Mouse (Mus musculus) ES-Bruce4 (cell line): ENCODE results near the gene Arrb1. TPM values are rescaled to one million over a fixed set of nuclear protein-coding genes. Genes with fewer than 3 reads are reported as not detected.

Experiments used
- H3K27ac ChIP-seq: 2 replicates; pipeline ENCODE4 v1.5.1; 2012; ENCODE audit warnings: low read length, inconsistent platforms; ENCODE audit not compliant: insufficient read depth
- H3K27me3 ChIP-seq: 2 replicates; pipeline ENCODE4 v1.6.1; 2012; ENCODE audit warnings: mild to moderate bottlenecking, low read length, inconsistent platforms; ENCODE audit not compliant: control insufficient read depth, poor library complexity, insufficient read depth, severe bottlenecking
- H3K36me3 ChIP-seq: 2 replicates; pipeline ENCODE4 v1.6.1; 2012; ENCODE audit warnings: inconsistent platforms, mild to moderate bottlenecking, low read length, moderate library complexity; ENCODE audit not compliant: control insufficient read depth, poor library complexity, insufficient read depth, severe bottlenecking
- H3K4me1 ChIP-seq: one replicate; pipeline ENCODE4 v1.8.1; 2011; ENCODE audit warnings: low read length; ENCODE audit not compliant: control insufficient read depth, insufficient read depth
- H3K4me3 ChIP-seq: 2 replicates; pipeline ENCODE4 v1.5.1; 2011; ENCODE audit warnings: low read depth, mild to moderate bottlenecking, low read length
- H3K9ac ChIP-seq: 2 replicates; pipeline ENCODE4 v1.6.1; 2012; ENCODE audit warnings: low read depth, mild to moderate bottlenecking, inconsistent platforms; ENCODE audit not compliant: poor library complexity, severe bottlenecking
- H3K9me3 ChIP-seq: replicated peaks from 2 replicates; pipeline ENCODE4 v1.6.1; 2012; ENCODE audit warnings: mild to moderate bottlenecking, low read length, inconsistent platforms; ENCODE audit not compliant: control insufficient read depth, poor library complexity, insufficient read depth, severe bottlenecking
- CTCF ChIP-seq: IDR thresholded peaks from one replicate; pipeline ENCODE4 v1.8.1; 2011; ENCODE audit warnings: low read depth, low read length
- EP300 ChIP-seq: IDR thresholded peaks from 2 replicates; pipeline ENCODE4 v1.6.1; 2011; ENCODE audit warnings: low read depth, low read length; ENCODE audit not compliant: insufficient read depth
- POLR2A ChIP-seq: IDR thresholded peaks from one replicate; pipeline ENCODE4 v1.8.1; 2011; ENCODE audit warnings: low read length; ENCODE audit not compliant: insufficient read depth
- polyA plus RNA-seq: library from polyadenylated mRNA; stranded (reverse); fragments of >200 nt; gene quantifications from 2 replicates; pipeline ENCODE4 v1.2.4, GENCODE M21; 2011; ENCODE audit warnings: low read depth; ENCODE audit not compliant: missing spikeins, insufficient read depth, insufficient read length

Arrb1 gene
- polyA plus RNA-seq, 1 experiment = 31.7 TPM

GRCm38 (mm10) chr7:99565325-99565881 lies 30.1 kb downstream of the Arrb1 start:
- H3K9ac ChIP-seq = no peak overlapping the region
- no peak overlapping the region for H3K4me3 ChIP-seq
- H3K27me3 ChIP-seq = no peaks in the 10 kb centered on the region
- no peaks in the 10 kb centered on the region for H3K4me1 ChIP-seq
- no peaks in the 10 kb centered on the region for H3K9me3 ChIP-seq
- H3K36me3 ChIP-seq = no peaks in the 10 kb centered on the region
- no peak overlapping the region for H3K27ac ChIP-seq
- TF ChIP-seq CTCF (no peak), EP300 (no peak), POLR2A (no peak)

- Histone ChIP-seq H3K4me1 (peaks cover 5% of the 10 kb centered on the region), H3K4me3 (no peak overlapping the region), H3K27me3 (no peaks in the 10 kb centered on the region), H3K36me3 (no peaks in the 10 kb centered on the region), H3K9ac (no peak overlapping the region), H3K9me3 (no peaks in the 10 kb centered on the region), H3K27ac (no peak overlapping the region)
- TF ChIP-seq CTCF (no peak), EP300 (no peak), POLR2A (no peak)
Measured at GRCm38 (mm10) chr7:99570680-99571079, 35.4 kb downstream of the Arrb1 start.

- Histone ChIP-seq H3K27me3 (no peaks in the 10 kb centered on the region), H3K9me3 (no peaks in the 10 kb centered on the region), H3K27ac (no peak overlapping the region), H3K9ac (no peak overlapping the region), H3K4me1 (peaks cover 5% of the 10 kb centered on the region), H3K4me3 (no peak overlapping the region), H3K36me3 (no peaks in the 10 kb centered on the region)
- TF ChIP-seq CTCF = no peak
- TF ChIP-seq EP300 = peak; percentile 67; the same call in 1 of the 2 replicates
Measured at GRCm38 (mm10) chr7:99572931-99573330, 37.7 kb downstream of the Arrb1 start.

GRCm38 (mm10) chr7:99573351-99573750 lies 38.1 kb downstream of the Arrb1 start:
- H3K27me3 ChIP-seq = no peaks in the 10 kb centered on the region
- no peak overlapping the region for H3K27ac ChIP-seq
- no peak overlapping the region for H3K4me3 ChIP-seq
- no peaks in the 10 kb centered on the region for H3K9me3 ChIP-seq
- no peaks in the 10 kb centered on the region for H3K36me3 ChIP-seq
- H3K9ac ChIP-seq = no peak overlapping the region
- no peak for TF ChIP-seq CTCF
- TF ChIP-seq EP300 = no peak
- no peak for TF ChIP-seq POLR2A
- peaks cover 5% of the 10 kb centered on the region for H3K4me1 ChIP-seq

GRCm38 (mm10) chr7:99578246-99578645 lies 43.0 kb downstream of the Arrb1 start:
- H3K27me3 ChIP-seq = no peaks in the 10 kb centered on the region
- H3K36me3 ChIP-seq = no peaks in the 10 kb centered on the region
- peaks cover 2% of the 10 kb centered on the region for H3K4me1 ChIP-seq
- no peak overlapping the region for H3K9ac ChIP-seq
- H3K27ac ChIP-seq = no peak overlapping the region
- TF ChIP-seq POLR2A (no peak), CTCF (no peak), EP300 (no peak)
- H3K9me3 ChIP-seq = no peaks in the 10 kb centered on the region
- no peak overlapping the region for H3K4me3 ChIP-seq

- Histone ChIP-seq H3K36me3 (no peaks in the 10 kb centered on the region), H3K27ac (no peak overlapping the region), H3K9ac (peak overlapping the region; percentile 25; the same call in 1 of the 2 replicates), H3K4me1 (peaks cover 2% of the 10 kb centered on the region), H3K27me3 (no peaks in the 10 kb centered on the region), H3K9me3 (no peaks in the 10 kb centered on the region), H3K4me3 (peak overlapping the region; percentile 47)
- TF ChIP-seq EP300 (no peak), POLR2A (no peak), CTCF (no peak)
Measured at GRCm38 (mm10) chr7:99579491-99580190, 44.4 kb downstream of the Arrb1 start.
